Mouse (Mus musculus): ENCODE measurements around the gene Sh3bgrl3. TPM values are rescaled to one million over a fixed set of nuclear protein-coding genes. Genes with fewer than 3 reads are reported as not detected.
"Not testable (repeated sequence)": the region's sequence is repeated elsewhere in the genome, so short reads cannot be mapped to it uniquely, and the experiment has no call there.

The Sh3bgrl3 gene
- polyA plus RNA-seq, 1 experiment: 375 TPM

GRCm38 (mm10) chr4:134164591-134164990 lies 36.0 kb upstream of the Sh3bgrl3 start:
- H3ac ChIP-seq (ENCODE audit: control insufficient read depth, insufficient read length, low read depth): no peak overlapping the region
- no peaks in the 10 kb centered on the region for H3K27me3 ChIP-seq (ENCODE audit: control insufficient read depth, insufficient read depth, insufficient read length)
- no peaks in the 10 kb centered on the region for H3K79me2 ChIP-seq (ENCODE audit: control insufficient read depth, insufficient read depth)
- no peak overlapping the region for H3K4me3 ChIP-seq (ENCODE audit: insufficient read depth, poor library complexity, severe bottlenecking)
- H3K36me3 ChIP-seq (ENCODE audit: control insufficient read depth, insufficient read depth): peaks cover 4% of the 10 kb centered on the region
- H3K79me3 ChIP-seq (ENCODE audit: low read depth): no peaks in the 10 kb centered on the region
- TF ChIP-seq MYOD1 (IDR thresholded peaks at IDR 0.05; ENCODE audit: control insufficient read depth, insufficient read length, low read depth) (no peak), USF1 (IDR thresholded peaks at IDR 0.05; ENCODE audit: low read depth) (no peak), FOSL1 (IDR thresholded peaks at IDR 0.05; ENCODE audit: insufficient read depth, low read length, poor library complexity, severe bottlenecking) (no peak), CEBPB (IDR thresholded peaks at IDR 0.05; ENCODE audit: low read depth) (no peak), MAX (IDR thresholded peaks at IDR 0.05) (no peak), CTCF (IDR thresholded peaks at IDR 0.05; ENCODE audit: control insufficient read depth, insufficient read depth, insufficient read length) (no peak), MYOG (IDR thresholded peaks at IDR 0.05; ENCODE audit: control insufficient read depth, extremely low read depth, insufficient read length) (no peak)

GRCm38 (mm10) chr4:134160071-134160470 lies 31.5 kb upstream of the Sh3bgrl3 start:
- not testable (repeated sequence) for H3K79me3 ChIP-seq (ENCODE audit: low read depth); H3K79me2 ChIP-seq (ENCODE audit: control insufficient read depth, insufficient read depth); H3K27me3 ChIP-seq (ENCODE audit: control insufficient read depth, insufficient read depth, insufficient read length); H3ac ChIP-seq (ENCODE audit: control insufficient read depth, insufficient read length, low read depth); H3K4me3 ChIP-seq (ENCODE audit: insufficient read depth, poor library complexity, severe bottlenecking)
- H3K36me3 ChIP-seq (ENCODE audit: control insufficient read depth, insufficient read depth): peaks cover 15% of the 10 kb centered on the region

- Histone ChIP-seq H3K36me3 (ENCODE audit: control insufficient read depth, insufficient read depth) (peaks cover 14% of the 10 kb centered on the region), H3K79me3 (ENCODE audit: low read depth) (no peaks in the 10 kb centered on the region), H3K27me3 (ENCODE audit: control insufficient read depth, insufficient read depth, insufficient read length) (no peaks in the 10 kb centered on the region), H3K4me3 (ENCODE audit: insufficient read depth, poor library complexity, severe bottlenecking) (no peak overlapping the region), H3K79me2 (ENCODE audit: control insufficient read depth, insufficient read depth) (no peaks in the 10 kb centered on the region), H3ac (ENCODE audit: control insufficient read depth, insufficient read length, low read depth) (no peak overlapping the region)
- TF ChIP-seq FOSL1 (IDR thresholded peaks at IDR 0.05; ENCODE audit: insufficient read depth, low read length, poor library complexity, severe bottlenecking) (no peak), CEBPB (IDR thresholded peaks at IDR 0.05; ENCODE audit: low read depth) (no peak), MAX (IDR thresholded peaks at IDR 0.05) (no peak), MYOD1 (IDR thresholded peaks at IDR 0.05; ENCODE audit: control insufficient read depth, insufficient read length, low read depth) (no peak), MYOG (IDR thresholded peaks at IDR 0.05; ENCODE audit: control insufficient read depth, extremely low read depth, insufficient read length) (no peak), CTCF (IDR thresholded peaks at IDR 0.05; ENCODE audit: control insufficient read depth, insufficient read depth, insufficient read length) (no peak), USF1 (IDR thresholded peaks at IDR 0.05; ENCODE audit: low read depth) (no peak)
These were observed 30.2 kb upstream of the Sh3bgrl3 start for GRCm38 (mm10) chr4:134158774-134159173.

GRCm38 (mm10) chr4:134157558-134157957 lies 29.0 kb upstream of the Sh3bgrl3 start:
- Histone ChIP-seq H3K79me2 (ENCODE audit: control insufficient read depth, insufficient read depth) (no peaks in the 10 kb centered on the region), H3K4me3 (ENCODE audit: insufficient read depth, poor library complexity, severe bottlenecking) (no peak overlapping the region), H3K79me3 (ENCODE audit: low read depth) (no peaks in the 10 kb centered on the region), H3K36me3 (ENCODE audit: control insufficient read depth, insufficient read depth) (peaks cover 14% of the 10 kb centered on the region), H3K27me3 (ENCODE audit: control insufficient read depth, insufficient read depth, insufficient read length) (no peaks in the 10 kb centered on the region), H3ac (ENCODE audit: control insufficient read depth, insufficient read length, low read depth) (no peak overlapping the region)
- TF ChIP-seq FOSL1 (IDR thresholded peaks at IDR 0.05; ENCODE audit: insufficient read depth, low read length, poor library complexity, severe bottlenecking) (no peak), MYOD1 (IDR thresholded peaks at IDR 0.05; ENCODE audit: control insufficient read depth, insufficient read length, low read depth) (no peak), CTCF (IDR thresholded peaks at IDR 0.05; ENCODE audit: control insufficient read depth, insufficient read depth, insufficient read length) (no peak), CEBPB (IDR thresholded peaks at IDR 0.05; ENCODE audit: low read depth) (no peak), USF1 (IDR thresholded peaks at IDR 0.05; ENCODE audit: low read depth) (no peak), MYOG (IDR thresholded peaks at IDR 0.05; ENCODE audit: control insufficient read depth, extremely low read depth, insufficient read length) (no peak), MAX (IDR thresholded peaks at IDR 0.05) (no peak)

GRCm38 (mm10) chr4:134156744-134157143 lies 28.2 kb upstream of the Sh3bgrl3 start:
- Histone ChIP-seq H3K79me2 (ENCODE audit: control insufficient read depth, insufficient read depth) (no peaks in the 10 kb centered on the region), H3K79me3 (ENCODE audit: low read depth) (no peaks in the 10 kb centered on the region), H3K27me3 (ENCODE audit: control insufficient read depth, insufficient read depth, insufficient read length) (no peaks in the 10 kb centered on the region), H3K4me3 (ENCODE audit: insufficient read depth, poor library complexity, severe bottlenecking) (no peak overlapping the region), H3K36me3 (ENCODE audit: control insufficient read depth, insufficient read depth) (peaks cover 14% of the 10 kb centered on the region), H3ac (ENCODE audit: control insufficient read depth, insufficient read length, low read depth) (no peak overlapping the region)
- no peak for TF ChIP-seq USF1 (IDR thresholded peaks at IDR 0.05; ENCODE audit: low read depth)
- TF ChIP-seq MYOD1 (IDR thresholded peaks at IDR 0.05; ENCODE audit: control insufficient read depth, insufficient read length, low read depth): no peak
- no peak for TF ChIP-seq CEBPB (IDR thresholded peaks at IDR 0.05; ENCODE audit: low read depth)
- TF ChIP-seq CTCF (IDR thresholded peaks at IDR 0.05; ENCODE audit: control insufficient read depth, insufficient read depth, insufficient read length): no peak
- no peak for TF ChIP-seq FOSL1 (IDR thresholded peaks at IDR 0.05; ENCODE audit: insufficient read depth, low read length, poor library complexity, severe bottlenecking)
- no peak for TF ChIP-seq MAX (IDR thresholded peaks at IDR 0.05)
- TF ChIP-seq MYOG (IDR thresholded peaks at IDR 0.05; ENCODE audit: control insufficient read depth, extremely low read depth, insufficient read length): no peak

GRCm38 (mm10) chr4:134155961-134156465 lies 27.4 kb upstream of the Sh3bgrl3 start:
- Histone ChIP-seq H3ac (ENCODE audit: control insufficient read depth, insufficient read length, low read depth) (no peak overlapping the region), H3K79me3 (ENCODE audit: low read depth) (no peaks in the 10 kb centered on the region), H3K4me3 (ENCODE audit: insufficient read depth, poor library complexity, severe bottlenecking) (no peak overlapping the region), H3K36me3 (ENCODE audit: control insufficient read depth, insufficient read depth) (peaks cover 17% of the 10 kb centered on the region), H3K79me2 (ENCODE audit: control insufficient read depth, insufficient read depth) (no peaks in the 10 kb centered on the region), H3K27me3 (ENCODE audit: control insufficient read depth, insufficient read depth, insufficient read length) (no peaks in the 10 kb centered on the region)
- TF ChIP-seq CTCF (IDR thresholded peaks at IDR 0.05; ENCODE audit: control insufficient read depth, insufficient read depth, insufficient read length) (no peak), MAX (IDR thresholded peaks at IDR 0.05) (no peak), FOSL1 (IDR thresholded peaks at IDR 0.05; ENCODE audit: insufficient read depth, low read length, poor library complexity, severe bottlenecking) (no peak), USF1 (IDR thresholded peaks at IDR 0.05; ENCODE audit: low read depth) (no peak), MYOD1 (IDR thresholded peaks at IDR 0.05; ENCODE audit: control insufficient read depth, insufficient read length, low read depth) (no peak), MYOG (IDR thresholded peaks at IDR 0.05; ENCODE audit: control insufficient read depth, extremely low read depth, insufficient read length) (no peak), CEBPB (IDR thresholded peaks at IDR 0.05; ENCODE audit: low read depth) (no peak)

All from C2C12 (cell line).